In the genomic region with DNA sequence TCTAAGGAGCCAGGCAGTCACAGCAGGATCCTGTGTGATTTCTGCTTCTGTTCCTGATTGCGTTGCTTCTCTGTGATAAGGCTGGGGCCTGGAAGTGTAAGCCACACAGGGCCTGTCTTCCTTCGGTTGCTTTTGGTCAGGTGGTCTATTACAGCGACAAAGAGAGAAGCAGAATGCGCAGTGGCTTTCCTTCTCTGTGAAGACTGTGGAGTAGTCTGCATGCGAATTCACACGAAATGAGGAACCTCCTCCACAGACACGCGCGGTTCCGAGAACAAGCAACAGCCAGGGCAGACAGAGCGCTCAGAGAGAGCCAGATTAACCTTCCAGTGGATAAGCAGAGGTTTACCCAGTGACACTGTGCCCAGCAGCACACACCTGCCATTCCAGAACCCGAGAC, we compare ENCODE assay signal across 13 mouse cellular contexts. TPM values are rescaled to one million over a fixed set of nuclear protein-coding genes. Genes with fewer than 3 reads are reported as not detected.
DNase-seq lines count a peak whose midpoint lies in the region; ATAC-seq and TF ChIP-seq lines count a peak whose summit lies in the region.
"Had no signal": no experiment of that assay in that cellular context is flagged by ENCODE, and none has a peak within 500 bp of the region (broad histone marks: within the 10 kb centered on the region; RNA-seq: fewer than 3 reads in every experiment).

No protein-coding gene starts in this region.

- no peaks in the 10 kb centered on the region for H3K27me3 ChIP-seq in kidney, embryonic 16.5 days (ENCODE audit: insufficient read depth, low read length)
- H3K27me3 ChIP-seq in ES-Bruce4 (ENCODE audit: control insufficient read depth, insufficient read depth, low read length, poor library complexity, severe bottlenecking), result no peaks in the 10 kb centered on the region
- no peaks in the 10 kb centered on the region for H3K27me3 ChIP-seq in liver, postnatal 0 days (ENCODE audit: insufficient read depth, low read length)

- no peak overlapping the region for H3K4me3 ChIP-seq in kidney, embryonic 16.5 days (ENCODE audit: low read length)
- peak overlapping the region; percentile 63 for H3K4me3 ChIP-seq in ES-Bruce4 (ENCODE audit: low read depth, low read length)
- H3K4me3 ChIP-seq in bone marrow macrophage, adult 2 months (ENCODE audit: insufficient read depth, low read length), result peak overlapping the region; percentile 65
- H3K4me3 ChIP-seq in liver, postnatal 0 days (ENCODE audit: low read depth, low read length), result no peak overlapping the region
- H3K4me3 ChIP-seq: heart, adult 2 months had no signal

- H3K36me3 ChIP-seq in kidney, embryonic 16.5 days (ENCODE audit: insufficient read depth, low read length), result no peaks in the 10 kb centered on the region
- no peaks in the 10 kb centered on the region for H3K36me3 ChIP-seq in ES-Bruce4 (ENCODE audit: control insufficient read depth, insufficient read depth, low read length, poor library complexity, severe bottlenecking)
- no peaks in the 10 kb centered on the region for H3K36me3 ChIP-seq in liver, postnatal 0 days (replicated peaks; ENCODE audit: insufficient read depth, low read length)

- H3K4me1 ChIP-seq in kidney, embryonic 16.5 days (ENCODE audit: insufficient read depth, low read length), result 0 out of 2 replicates have a peak, but pooled peaks cover 8% of the 10 kb centered on the region
- H3K4me1 ChIP-seq in ES-Bruce4 (ENCODE audit: control insufficient read depth, insufficient read depth, low read length), result peaks cover 2% of the 10 kb centered on the region
- peaks cover 7% of the 10 kb centered on the region; the same call in 1 of the 2 replicates for H3K4me1 ChIP-seq in bone marrow macrophage, adult 2 months (ENCODE audit: control insufficient read depth, insufficient read depth, low read length)
- 0 out of 2 replicates have a peak, but pooled peaks cover 6% of the 10 kb centered on the region for H3K4me1 ChIP-seq in liver, postnatal 0 days (ENCODE audit: insufficient read depth)

- TF ChIP-seq EP300 in ES-Bruce4 (IDR thresholded peaks at IDR 0.05; ENCODE audit: insufficient read depth, low read depth, low read length), result no peak
- TF ChIP-seq EP300 in liver, postnatal 0 days (IDR thresholded peaks at IDR 0.05; ENCODE audit: low read depth), result no peak

- peak overlapping the region; percentile 56; the same call in 1 of the 2 replicates for H3K9ac ChIP-seq in kidney, embryonic 16.5 days (replicated peaks; ENCODE audit: low read length)
- H3K9ac ChIP-seq in ES-Bruce4 (ENCODE audit: low read depth, poor library complexity, severe bottlenecking), result peak overlapping the region; percentile 10; the same call in 1 of the 2 replicates
- no peak overlapping the region for H3K9ac ChIP-seq in liver, postnatal 0 days (replicated peaks)

- TF ChIP-seq POLR2A in ES-Bruce4 (IDR thresholded peaks at IDR 0.05; ENCODE audit: insufficient read depth, low read length), result no peak
- TF ChIP-seq POLR2A in bone marrow macrophage, adult 2 months (IDR thresholded peaks at IDR 0.05; ENCODE audit: borderline replicate concordance, low read depth, low read length), result no peak

- no peak for ATAC-seq in kidney, embryonic 16.5 days (ENCODE audit: low FRiP score, low TSS enrichment)
- ATAC-seq in liver, postnatal 0 days, result no peak

- H3K27ac ChIP-seq in kidney, embryonic 16.5 days (ENCODE audit: low read length), result no peak overlapping the region
- H3K27ac ChIP-seq in ES-Bruce4 (ENCODE audit: insufficient read depth, low read length), result no peak overlapping the region
- peak overlapping the region; percentile 50 for H3K27ac ChIP-seq in bone marrow macrophage, adult 2 months (ENCODE audit: insufficient read depth, low read depth, low read length)
- peak overlapping the region; percentile 11; the same call in 1 of the 2 replicates for H3K27ac ChIP-seq in liver, postnatal 0 days (ENCODE audit: low read depth)
- H3K27ac ChIP-seq: heart, adult 2 months had no signal

- H3K9me3 ChIP-seq in kidney, embryonic 16.5 days (ENCODE audit: low read length), result no peaks in the 10 kb centered on the region
- H3K9me3 ChIP-seq in ES-Bruce4 (replicated peaks; ENCODE audit: control insufficient read depth, insufficient read depth, low read length, poor library complexity, severe bottlenecking), result no peaks in the 10 kb centered on the region
- no peaks in the 10 kb centered on the region for H3K9me3 ChIP-seq in liver, postnatal 0 days (ENCODE audit: low read length)

- 87% methylated on average over 12 of the region's 12 CpGs for WGBS in kidney, embryonic 16.5 days
- 31% methylated on average over 12 of the region's 12 CpGs for WGBS in liver, postnatal 0 days (ENCODE audit: insufficient replicate concordance)

- H3K4me2 ChIP-seq in kidney, embryonic 16.5 days (replicated peaks; ENCODE audit: low read depth, low read length), result no peak overlapping the region
- H3K4me2 ChIP-seq in liver, postnatal 0 days (ENCODE audit: low read depth, low read length), result peak overlapping the region; percentile 60

- TF ChIP-seq CTCF in ES-Bruce4 (IDR thresholded peaks at IDR 0.05; ENCODE audit: low read depth, low read length), result no peak
- TF ChIP-seq CTCF in bone marrow macrophage, adult 2 months (IDR thresholded peaks at IDR 0.05; ENCODE audit: low read depth, low read length), result no peak
- TF ChIP-seq CTCF in liver, postnatal 0 days (IDR thresholded peaks at IDR 0.05; ENCODE audit: low read depth), result no peak

- no peak for DNase-seq in kidney, postnatal 10 days
- no peak for DNase-seq in liver, postnatal 0 days
- no peak for DNase-seq in yolk sac, embryonic 10.5 days (ENCODE audit: low spot score)
- DNase-seq in adrenal gland, adult 18-20 months (ENCODE audit: low spot score in 2 of 2), result no peak
- DNase-seq: cerebellum, postnatal 36 days; heart, adult 2 months; kidney, adult 9 months had no signal

RNA-seq across cellular contexts. Expression of gene Spaca4, which starts 15.7 kb away (rescaled TPM):
- polyA plus RNA-seq in kidney, embryonic 16.5 days (2015; fragmentation: Nextera tagmentation; extraction: Ambion mirVana), result not detected in 2 replicates
- polyA plus RNA-seq in ES-Bruce4 (2011; ENCODE audit: insufficient read depth, insufficient read length, low read depth, missing spikeins), result not detected in 2 replicates
- polyA plus RNA-seq in bone marrow macrophage, adult 2 months (2012; ENCODE audit: insufficient read depth, insufficient read length, missing spikeins), result not detected in 2 replicates
- not detected in 2 replicates for polyA plus RNA-seq in liver, postnatal 0 days (2015; fragmentation: Nextera tagmentation; extraction: Ambion mirVana)
- total RNA-seq in adrenal gland, adult 18-20 months (2021), result not detected
- total RNA-seq: adrenal gland, postnatal 14 days; heart, adult 2 months had no signal
- polyA plus RNA-seq: forebrain, embryonic 11.5 days; heart, adult 2 months; limb, embryonic 11.5 days had no signal

RNA-seq across cellular contexts. Expression of gene Fam83e, which starts 20.3 kb away (rescaled TPM):
- polyA plus RNA-seq in kidney, embryonic 16.5 days (2015; fragmentation: Nextera tagmentation; extraction: Ambion mirVana), result 1.1 and 1.2 TPM in 2 replicates
- polyA plus RNA-seq in ES-Bruce4 (2011; ENCODE audit: insufficient read depth, insufficient read length, low read depth, missing spikeins), result 0.85 and 1.4 TPM in 2 replicates
- polyA plus RNA-seq in bone marrow macrophage, adult 2 months (2012; ENCODE audit: insufficient read depth, insufficient read length, missing spikeins), result not detected in 2 replicates
- 0.13 TPM in 1 of 2 replicates, not detected in the other for polyA plus RNA-seq in liver, postnatal 0 days (2015; fragmentation: Nextera tagmentation; extraction: Ambion mirVana)
- under 1 TPM; 0.30 to 0.35 TPM for total RNA-seq in adrenal gland, adult 18-20 months (2021)

RNA-seq across cellular contexts. Expression of gene Sphk2, which starts 23.5 kb away (rescaled TPM):
- polyA plus RNA-seq in kidney, embryonic 16.5 days (2015; fragmentation: Nextera tagmentation; extraction: Ambion mirVana), result 36.2 and 36.7 TPM in 2 replicates
- polyA plus RNA-seq in ES-Bruce4 (2011; ENCODE audit: insufficient read depth, insufficient read length, low read depth, missing spikeins), result 10.4 and 11.1 TPM in 2 replicates
- 51.2 and 56.1 TPM in 2 replicates for polyA plus RNA-seq in bone marrow macrophage, adult 2 months (2012; ENCODE audit: insufficient read depth, insufficient read length, missing spikeins)
- polyA plus RNA-seq in liver, postnatal 0 days (2015; fragmentation: Nextera tagmentation; extraction: Ambion mirVana), result 15.5 and 17.3 TPM in 2 replicates
- total RNA-seq in adrenal gland, adult 18-20 months (2021), result 10 to 100 TPM; 37.7 to 42.0 TPM

RNA-seq across cellular contexts. Expression of gene Rpl18, which starts 26.1 kb away (rescaled TPM):
- polyA plus RNA-seq in kidney, embryonic 16.5 days (2015; fragmentation: Nextera tagmentation; extraction: Ambion mirVana), result 1,042 and 1,047 TPM in 2 replicates
- 1,593 and 1,677 TPM in 2 replicates for polyA plus RNA-seq in ES-Bruce4 (2011; ENCODE audit: insufficient read depth, insufficient read length, low read depth, missing spikeins)
- polyA plus RNA-seq in bone marrow macrophage, adult 2 months (2012; ENCODE audit: insufficient read depth, insufficient read length, missing spikeins), result 802 and 833 TPM in 2 replicates
- polyA plus RNA-seq in liver, postnatal 0 days (2015; fragmentation: Nextera tagmentation; extraction: Ambion mirVana), result 494 and 510 TPM in 2 replicates
- total RNA-seq in adrenal gland, adult 18-20 months (2021), result 100 to 1,000 TPM; 934 to 965 TPM

RNA-seq across cellular contexts. Expression of gene Dbp, which starts 36.4 kb away (rescaled TPM):
- polyA plus RNA-seq in kidney, embryonic 16.5 days (2015; fragmentation: Nextera tagmentation; extraction: Ambion mirVana), result 4.1 and 4.3 TPM in 2 replicates
- 6.7 and 6.9 TPM in 2 replicates for polyA plus RNA-seq in ES-Bruce4 (2011; ENCODE audit: insufficient read depth, insufficient read length, low read depth, missing spikeins)
- 85.2 and 85.6 TPM in 2 replicates for polyA plus RNA-seq in bone marrow macrophage, adult 2 months (2012; ENCODE audit: insufficient read depth, insufficient read length, missing spikeins)
- 3.6 and 5.2 TPM in 2 replicates for polyA plus RNA-seq in liver, postnatal 0 days (2015; fragmentation: Nextera tagmentation; extraction: Ambion mirVana)
- total RNA-seq in adrenal gland, adult 18-20 months (2021), result 10 to 100 TPM; 64.8 to 96.6 TPM

Comparison
In these comparisons a context has a peak if more than half of its experiments do, and no peak if none do; other contexts are left out.
1. H3K27ac ChIP-seq: peak in bone marrow macrophage, adult 2 months (single experiment) and liver, postnatal 0 days (single experiment); none in kidney, embryonic 16.5 days (single experiment) and ES-Bruce4 (single experiment).
2. H3K4me3 ChIP-seq: peak in ES-Bruce4 (single experiment) and bone marrow macrophage, adult 2 months (single experiment); none in kidney, embryonic 16.5 days (single experiment) and liver, postnatal 0 days (single experiment).